Mouse (Mus musculus) liver, embryonic 15.5 days (tissue): ENCODE data around the gene Antxr1. TPM values are rescaled to one million over a fixed set of nuclear protein-coding genes. Genes with fewer than 3 reads are reported as not detected.
A peak's percentile ranks its signal among the peaks of the same experiment; 100 is the strongest.

Experiments
- ATAC-seq: fragments of 200-750 bp; cut with Nextera tagmentation; 2 replicates; pipeline ENCODE4 v1.8.0; 2017; ENCODE audit warnings: moderate number of reproducible peaks, mild to moderate bottlenecking, moderate library complexity; ENCODE audit not compliant: insufficient read depth
- H3K27ac ChIP-seq: fragments of 300-500 bp; sonication (generic); replicated peaks from 2 replicates; pipeline ENCODE4 v1.5.1; 2015; ENCODE audit warnings: mild to moderate bottlenecking, inconsistent platforms
- H3K27me3 ChIP-seq: fragments of 300-500 bp; sonication (generic); 2 replicates; pipeline ENCODE4 v1.6.1; 2015; ENCODE audit warnings: mild to moderate bottlenecking, inconsistent platforms
- H3K36me3 ChIP-seq: fragments of 300-500 bp; sonication (generic); replicated peaks from 2 replicates; pipeline ENCODE4 v1.6.1; 2015; ENCODE audit warnings: moderate library complexity, mild to moderate bottlenecking, inconsistent platforms
- H3K4me1 ChIP-seq: fragments of 300-500 bp; sonication (generic); replicated peaks from 2 replicates; pipeline ENCODE4 v1.6.1; 2015; ENCODE audit warnings: inconsistent platforms
- H3K4me2 ChIP-seq: fragments of 300-500 bp; sonication (generic); 2 replicates; pipeline ENCODE4 v1.6.1; 2015; ENCODE audit warnings: moderate library complexity, mild to moderate bottlenecking, inconsistent platforms
- H3K4me3 ChIP-seq: fragments of 300-500 bp; sonication (generic); replicated peaks from 2 replicates; pipeline ENCODE4 v1.5.1; 2015; ENCODE audit warnings: mild to moderate bottlenecking, inconsistent platforms
- H3K9ac ChIP-seq: fragments of 300-500 bp; sonication (generic); 2 replicates; pipeline ENCODE4 v1.6.1; 2015; ENCODE audit warnings: moderate library complexity, mild to moderate bottlenecking, inconsistent platforms
- H3K9me3 ChIP-seq: fragments of 300-500 bp; sonication (generic); replicated peaks from 2 replicates; pipeline ENCODE4 v1.6.1; 2016; ENCODE audit warnings: inconsistent platforms
- WGBS: fragments of 180-500 bp; shearing (Covaris S2); methylation state at CpG from one replicate; pipeline ENCODE4 v1.1.7; 2015; ENCODE audit warnings: mixed read lengths; ENCODE audit not compliant: insufficient replicate concordance; 5-methylcytosine and 5-hydroxymethylcytosine counted together
- polyA plus RNA-seq: library from polyadenylated mRNA; unstranded; fragments of >200 nt; fragmentation: Nextera tagmentation; extraction: Ambion mirVana; gene quantifications from 2 replicates; pipeline ENCODE4 v1.2.1, GENCODE M21; 2015

Gene Antxr1
- polyA plus RNA-seq, 1 experiment from 2014 or later, result 0.47 TPM

- no peak overlapping the region for H3K4me3 ChIP-seq
- H3K4me1 ChIP-seq, result peaks cover 7% of the 10 kb centered on the region
- H3K4me2 ChIP-seq, result 0 out of 2 replicates have a peak overlapping the region, but pooled peaks have one; percentile 25
- 0 out of 2 replicates have a peak overlapping the region, but pooled peaks have one; percentile 4 for H3K27ac ChIP-seq
- ATAC-seq, result no peak
- H3K27me3 ChIP-seq, result peaks cover 3% of the 10 kb centered on the region; the same call in 1 of the 2 replicates
- no peak overlapping the region for H3K9ac ChIP-seq
- 56% methylated on average over 4 of the region's 4 CpGs for WGBS
- no peaks in the 10 kb centered on the region for H3K9me3 ChIP-seq
- H3K36me3 ChIP-seq, result no peaks in the 10 kb centered on the region
These were observed 215.6 kb downstream of the Antxr1 start for GRCm38 (mm10) chr6:87119975-87120374.

GRCm38 (mm10) chr6:87119066-87119837 is 216.4 kb downstream of the Antxr1 start:
- Histone ChIP-seq H3K4me3 (no peak overlapping the region), H3K9me3 (no peaks in the 10 kb centered on the region), H3K4me2 (peak overlapping the region; percentile 25; the same call in 1 of the 2 replicates), H3K9ac (no peak overlapping the region), H3K4me1 (peaks cover 7% of the 10 kb centered on the region), H3K36me3 (no peaks in the 10 kb centered on the region), H3K27me3 (peaks cover 3% of the 10 kb centered on the region; the same call in 1 of the 2 replicates), H3K27ac (0 out of 2 replicates have a peak overlapping the region, but pooled peaks have one; percentile 4)
- peak; percentile 73 for ATAC-seq
- WGBS, result 68% methylated on average over 20 of the region's 20 CpGs

GRCm38 (mm10) chr6:87116596-87116995 is 219.0 kb downstream of the Antxr1 start:
- Histone ChIP-seq H3K4me2 (no peak overlapping the region), H3K27ac (no peak overlapping the region), H3K36me3 (no peaks in the 10 kb centered on the region), H3K9ac (no peak overlapping the region), H3K4me3 (no peak overlapping the region), H3K9me3 (no peaks in the 10 kb centered on the region), H3K27me3 (peaks cover 3% of the 10 kb centered on the region; the same call in 1 of the 2 replicates), H3K4me1 (peaks cover 7% of the 10 kb centered on the region)
- ATAC-seq, result no peak
- WGBS, result 72% methylated on average over 7 of the region's 7 CpGs

GRCm38 (mm10) chr6:87115981-87116380 is 219.6 kb downstream of the Antxr1 start:
- H3K27me3 ChIP-seq, result peaks cover 3% of the 10 kb centered on the region
- H3K36me3 ChIP-seq, result no peaks in the 10 kb centered on the region
- no peak overlapping the region for H3K9ac ChIP-seq
- no peak overlapping the region for H3K27ac ChIP-seq
- H3K4me3 ChIP-seq, result no peak overlapping the region
- no peak overlapping the region for H3K4me2 ChIP-seq
- 72% methylated on average over 2 of the region's 2 CpGs for WGBS
- H3K9me3 ChIP-seq, result no peaks in the 10 kb centered on the region
- peaks cover 7% of the 10 kb centered on the region for H3K4me1 ChIP-seq
- no peak for ATAC-seq

GRCm38 (mm10) chr6:87112125-87112524 is 223.5 kb downstream of the Antxr1 start:
- no peak for ATAC-seq
- no peaks in the 10 kb centered on the region for H3K4me1 ChIP-seq
- 74% methylated on average over 6 of the region's 6 CpGs for WGBS
- no peaks in the 10 kb centered on the region for H3K36me3 ChIP-seq
- H3K27ac ChIP-seq, result no peak overlapping the region
- no peaks in the 10 kb centered on the region for H3K9me3 ChIP-seq
- H3K27me3 ChIP-seq, result peaks cover 13% of the 10 kb centered on the region
- no peak overlapping the region for H3K4me2 ChIP-seq
- no peak overlapping the region for H3K9ac ChIP-seq
- H3K4me3 ChIP-seq, result no peak overlapping the region

- 64% methylated on average over 1 of the region's 1 CpGs for WGBS
These were observed 224.1 kb downstream of the Antxr1 start for GRCm38 (mm10) chr6:87111493-87111892.

GRCm38 (mm10) chr6:87104123-87104796 is 231.4 kb downstream of the Antxr1 start, which contains the start of gene D6Ertd527e:
Gene D6Ertd527e (plus strand): TSS chr6:87104746.
- Histone ChIP-seq H3K27me3 (0 out of 2 replicates have a peak, but pooled peaks cover 4% of the 10 kb centered on the region), H3K36me3 (no peaks in the 10 kb centered on the region), H3K4me1 (peaks cover 8% of the 10 kb centered on the region), H3K9ac (no peak within 1 kb of the TSS), H3K9me3 (no peaks in the 10 kb centered on the region), H3K27ac (no peak within 1 kb of the TSS), H3K4me2 (no peak within 1 kb of the TSS), H3K4me3 (no peak within 1 kb of the TSS)
- ATAC-seq, result no peak
- 59% methylated on average over 11 of the region's 11 CpGs for WGBS

More at GRCm38 (mm10) chr6:87111493-87111892, 224.1 kb downstream of the Antxr1 start:
- no peak for ATAC-seq
- H3K27ac ChIP-seq, result no peak overlapping the region
- no peaks in the 10 kb centered on the region for H3K4me1 ChIP-seq
- H3K9ac ChIP-seq, result no peak overlapping the region
- H3K27me3 ChIP-seq, result peaks cover 11% of the 10 kb centered on the region
- H3K4me3 ChIP-seq, result no peak overlapping the region
- no peaks in the 10 kb centered on the region for H3K36me3 ChIP-seq
- H3K4me2 ChIP-seq, result no peak overlapping the region
- H3K9me3 ChIP-seq, result no peaks in the 10 kb centered on the region

- WGBS, result 73% methylated on average over 1 of the region's 1 CpGs
- Histone ChIP-seq H3K4me3 (no peak overlapping the region), H3K4me1 (peaks cover 8% of the 10 kb centered on the region), H3K9me3 (no peaks in the 10 kb centered on the region), H3K9ac (no peak overlapping the region), H3K27me3 (no peaks in the 10 kb centered on the region), H3K27ac (no peak overlapping the region), H3K36me3 (no peaks in the 10 kb centered on the region), H3K4me2 (no peak overlapping the region)
- no peak for ATAC-seq
These were observed 232.3 kb downstream of the Antxr1 start for GRCm38 (mm10) chr6:87103314-87103713.

GRCm38 (mm10) chr6:87102421-87102911 is 233.2 kb downstream of the Antxr1 start:
- H3K27ac ChIP-seq, result no peak overlapping the region
- WGBS, result 45% methylated on average over 7 of the region's 7 CpGs
- ATAC-seq, result 0 out of 2 replicates have a peak, but pooled peaks have one; percentile 18
- no peaks in the 10 kb centered on the region for H3K9me3 ChIP-seq
- no peak overlapping the region for H3K9ac ChIP-seq
- H3K36me3 ChIP-seq, result no peaks in the 10 kb centered on the region
- no peak overlapping the region for H3K4me2 ChIP-seq
- H3K27me3 ChIP-seq, result no peaks in the 10 kb centered on the region
- H3K4me3 ChIP-seq, result no peak overlapping the region
- H3K4me1 ChIP-seq, result peaks cover 8% of the 10 kb centered on the region

- H3K9ac ChIP-seq, result no peak overlapping the region
- H3K36me3 ChIP-seq, result no peaks in the 10 kb centered on the region
- no peak overlapping the region for H3K27ac ChIP-seq
- no peaks in the 10 kb centered on the region for H3K9me3 ChIP-seq
- no peaks in the 10 kb centered on the region for H3K27me3 ChIP-seq
- H3K4me2 ChIP-seq, result no peak overlapping the region
- H3K4me1 ChIP-seq, result peaks cover 8% of the 10 kb centered on the region
- peak; percentile 18; the same call in 1 of the 2 replicates for ATAC-seq
- WGBS, result 15% methylated on average over 4 of the region's 4 CpGs
- no peak overlapping the region for H3K4me3 ChIP-seq
These were observed 233.7 kb downstream of the Antxr1 start for GRCm38 (mm10) chr6:87101955-87102353.
